Mouse (Mus musculus) testis, postnatal 14 days (tissue): ENCODE measurements at regions not wholly inside any gene's neighbourhood (a gene's known extent, or its start where the extent isn't known, plus 50 kb on each side); places are given as distances from the start of the nearest gene placed in this dataset.
A peak's percentile ranks its signal among the peaks of the same experiment; 100 is the strongest.

Source experiments
- DNase-seq: peaks from one replicate; pipeline ENCODE4 v3.0.0; 2021; ENCODE audit warnings: low spot score

DNA sequence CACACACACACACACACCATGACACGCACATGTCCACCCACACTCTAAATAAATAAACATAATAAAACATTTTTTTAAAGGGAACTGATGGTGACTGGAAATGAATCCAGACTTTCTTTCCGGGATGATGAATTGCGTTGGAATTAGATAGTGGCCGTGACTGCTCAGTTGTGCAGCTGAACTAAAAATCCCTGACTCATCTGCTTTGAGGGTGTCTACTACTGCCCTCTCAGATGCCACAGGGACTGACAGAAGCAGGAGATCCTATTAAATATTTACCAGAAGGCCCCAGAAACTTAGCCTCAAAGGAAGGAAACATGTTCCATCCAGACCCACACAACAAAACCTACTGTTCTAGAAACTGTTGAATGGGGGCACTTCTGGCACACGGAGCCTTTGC is 65.7 kb downstream of the Polr2m start:
- DNase-seq = no peak

DNA sequence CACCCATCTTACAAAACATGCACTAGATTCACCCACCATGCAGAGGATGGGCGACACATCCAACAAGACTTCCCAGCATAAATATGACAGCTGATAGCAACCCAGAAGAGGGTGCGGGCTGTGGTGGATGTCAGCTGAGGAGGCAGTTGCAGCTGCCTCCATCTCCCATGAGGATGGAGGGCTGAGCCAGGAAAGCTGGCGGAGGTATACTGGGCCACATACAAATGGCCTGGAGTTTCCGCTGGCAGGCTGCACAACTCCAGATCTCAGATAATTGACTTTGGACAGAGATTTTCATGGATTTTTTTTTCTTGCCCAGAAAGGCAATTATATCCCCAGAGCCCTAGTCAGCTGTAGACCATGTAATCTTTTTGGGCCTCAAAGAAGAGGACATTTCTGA is 67.2 kb downstream of the Polr2m start:
- no peak for DNase-seq

DNA sequence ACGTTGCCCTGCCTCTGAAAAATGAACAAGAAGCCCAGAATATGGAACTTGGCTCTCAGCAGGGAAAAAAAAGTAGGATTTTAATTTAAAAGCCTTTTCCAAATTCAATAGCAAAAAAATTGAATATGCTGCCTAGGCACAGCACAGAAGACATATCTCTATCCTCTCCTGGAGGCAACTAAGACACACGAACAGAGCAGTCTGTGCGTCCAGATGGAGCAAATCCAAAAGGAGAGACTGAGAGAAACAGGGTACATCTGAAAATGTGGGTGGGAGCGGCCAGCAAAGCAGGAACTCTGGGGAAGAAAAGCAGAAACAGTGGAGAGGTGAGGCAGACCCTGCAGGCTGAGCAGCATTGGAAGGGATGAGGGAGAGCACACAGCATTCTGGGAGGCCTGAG is 68.5 kb downstream of the Polr2m start:
- DNase-seq = no peak

DNA sequence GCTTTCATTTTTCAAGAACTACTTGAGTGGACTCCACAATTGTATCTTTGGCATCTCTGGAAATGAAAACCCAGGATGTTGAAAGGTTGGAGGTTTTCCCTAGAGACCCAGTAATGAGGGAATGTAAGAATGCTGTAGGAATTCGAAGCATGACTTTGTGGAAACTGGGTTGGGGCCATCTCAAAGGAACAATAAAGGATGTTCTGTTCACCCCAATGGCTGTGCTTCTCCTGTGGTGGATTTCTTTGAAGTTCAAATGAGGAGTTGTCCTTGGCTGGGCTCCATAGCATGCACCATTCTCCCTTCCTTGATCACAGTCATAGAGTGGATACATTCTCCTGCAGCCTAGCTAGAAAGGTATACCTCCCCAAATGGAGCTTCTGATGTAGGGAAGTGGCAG is 74.6 kb downstream of the Polr2m start:
- DNase-seq = no peak

DNA sequence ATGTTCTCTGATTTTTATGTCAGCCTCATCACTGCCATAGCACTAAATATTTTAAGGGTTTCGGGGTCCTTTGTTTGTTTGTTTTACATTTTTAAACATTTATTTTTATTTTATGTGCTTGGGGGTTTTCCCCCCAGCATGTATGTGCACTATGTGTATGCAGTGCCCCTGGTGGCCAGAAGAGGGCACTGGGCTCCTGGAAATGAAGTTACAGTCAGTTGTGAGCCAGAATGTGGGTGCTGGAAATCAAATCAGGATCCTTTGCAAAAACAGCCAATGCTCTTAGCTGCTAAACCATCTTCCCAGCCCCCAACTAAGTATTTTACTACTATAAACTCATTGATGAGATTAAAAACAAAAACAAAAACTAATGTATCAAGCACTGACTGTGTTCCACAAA is 75.8 kb downstream of the Polr2m start:
- DNase-seq = no peak

DNA sequence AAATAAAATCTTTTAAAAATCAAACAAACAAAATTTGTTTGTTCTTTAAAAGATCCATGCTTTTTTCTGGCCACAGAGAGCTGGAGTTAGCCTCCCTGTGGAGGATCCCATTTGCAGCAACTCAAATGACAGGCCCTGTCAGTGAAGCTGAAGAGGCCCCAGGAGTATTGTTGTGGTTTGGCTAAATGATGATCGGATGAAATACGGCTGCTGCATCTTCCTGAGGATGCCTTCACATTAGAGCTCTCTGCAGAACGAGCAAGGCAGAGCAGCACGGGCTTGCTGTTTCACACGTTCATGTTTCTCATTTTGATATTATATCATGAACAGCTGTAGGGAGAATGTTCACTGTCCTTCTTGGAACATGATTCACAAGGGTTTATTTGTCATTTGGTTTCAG is 76.8 kb downstream of the Polr2m start:
- no peak for DNase-seq

DNA sequence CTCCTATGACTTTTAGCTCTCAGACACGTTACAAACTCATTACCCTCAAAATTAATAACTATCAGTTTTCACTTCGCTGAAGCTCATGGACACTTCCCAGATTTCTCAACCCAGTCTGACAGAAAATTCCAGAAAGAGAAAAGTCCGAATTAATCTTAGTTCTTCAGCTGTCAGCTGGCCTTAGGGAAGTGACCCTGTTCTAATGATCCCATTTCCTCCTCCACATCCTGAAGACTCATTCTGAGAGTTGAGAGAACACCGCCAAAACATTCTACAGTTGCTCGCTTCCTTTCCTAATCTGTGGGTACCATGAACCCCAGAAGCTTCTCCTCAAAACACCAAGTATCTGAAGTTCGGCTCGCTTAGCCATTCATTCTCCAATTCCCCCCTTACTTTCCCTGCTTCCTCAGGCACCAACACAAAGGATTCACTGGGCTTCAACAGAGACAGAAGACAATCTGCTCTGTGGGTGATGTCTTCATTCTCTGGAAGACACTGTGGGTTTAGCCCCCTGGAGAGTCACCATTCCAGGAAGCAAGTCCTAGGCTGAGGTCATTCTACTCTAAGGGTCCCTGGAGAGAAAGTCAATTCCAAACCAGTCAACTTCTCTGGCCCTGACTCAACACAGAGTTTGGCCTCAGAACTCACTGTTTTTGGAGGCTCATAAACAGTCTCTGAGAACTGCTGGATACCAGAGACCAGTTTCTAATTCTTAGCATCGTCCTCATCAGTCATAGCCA is 81.2 kb downstream of the Polr2m start:
- DNase-seq = no peak

DNA sequence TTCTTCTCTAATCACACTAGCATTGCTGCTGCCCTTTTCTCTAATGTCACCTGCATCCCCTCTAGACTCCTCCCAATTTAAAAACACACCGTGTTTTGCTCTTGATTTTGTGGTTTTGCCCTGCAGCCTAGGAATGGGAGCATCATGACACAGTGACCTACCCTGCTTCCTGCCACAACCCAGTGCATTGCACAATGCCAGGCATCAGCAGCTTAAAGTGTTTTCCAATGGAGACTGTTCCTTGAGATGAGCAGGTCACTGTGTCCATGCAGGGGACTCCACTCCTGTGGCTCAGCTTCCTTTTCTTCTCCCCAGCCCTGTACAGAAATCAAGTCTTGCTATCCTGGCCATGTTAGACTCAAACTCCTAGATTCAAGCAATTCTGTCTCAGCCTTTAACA is 84.1 kb downstream of the Polr2m start:
- DNase-seq = no peak

DNA sequence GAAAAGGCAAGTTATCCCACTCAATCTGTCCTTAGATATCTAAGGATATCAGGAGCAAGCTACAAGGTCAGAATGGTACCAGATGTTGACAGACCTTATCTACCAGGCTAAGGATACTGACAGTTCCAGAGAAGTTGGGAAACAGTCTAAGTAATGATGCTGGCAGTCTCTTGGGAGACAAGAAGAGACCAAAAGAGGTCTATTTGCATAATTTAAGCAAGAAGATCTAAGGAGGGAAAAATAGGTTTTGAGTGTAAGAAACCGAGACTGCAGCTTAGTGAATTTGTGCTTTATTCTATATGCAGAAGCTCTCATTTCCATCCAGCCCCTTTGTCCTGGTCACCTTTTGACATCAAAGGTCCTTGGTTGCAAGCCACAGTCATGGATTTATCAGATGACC is 86.4 kb downstream of the Polr2m start:
- DNase-seq = no peak

DNA sequence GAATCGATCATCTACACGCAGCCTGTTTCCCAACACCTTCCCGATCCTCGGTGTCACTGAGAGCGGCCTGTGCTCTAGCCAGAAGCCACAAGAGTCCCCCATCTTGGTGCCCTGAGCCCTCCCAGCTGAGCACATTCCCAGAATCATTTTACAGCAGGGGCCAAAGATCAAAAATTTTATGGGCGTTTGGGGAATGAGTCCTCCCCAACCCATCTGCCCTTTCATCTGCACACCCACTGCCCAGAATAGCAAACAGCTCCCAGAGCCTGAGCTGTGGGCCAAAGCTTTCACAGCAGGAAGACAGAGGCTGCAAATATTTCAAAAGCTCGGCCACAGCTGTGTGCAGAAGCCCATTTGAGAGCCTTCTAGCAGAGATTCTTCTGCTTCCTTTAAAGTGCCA is 89.0 kb downstream of the Polr2m start:
- DNase-seq = no peak

DNA sequence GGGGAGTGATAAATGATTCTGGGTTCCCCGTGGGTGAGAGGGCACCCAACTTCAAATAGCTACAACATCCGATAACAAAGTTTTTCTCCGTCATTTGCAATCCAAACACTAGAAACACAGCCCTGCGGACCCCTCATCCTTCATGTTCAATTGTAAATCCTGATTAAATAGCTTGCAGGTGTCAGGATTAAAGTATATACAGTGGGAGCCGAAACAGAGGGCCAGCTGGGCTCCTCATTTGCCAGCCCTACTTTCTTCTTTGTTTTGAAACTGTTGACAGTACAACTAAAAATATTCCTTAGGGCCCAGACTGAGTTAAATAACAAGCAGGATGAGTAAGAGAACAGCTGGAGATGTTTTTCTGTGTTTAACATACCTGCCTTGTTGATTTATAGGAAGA is 95.5 kb downstream of the Polr2m start:
- no peak for DNase-seq

DNA sequence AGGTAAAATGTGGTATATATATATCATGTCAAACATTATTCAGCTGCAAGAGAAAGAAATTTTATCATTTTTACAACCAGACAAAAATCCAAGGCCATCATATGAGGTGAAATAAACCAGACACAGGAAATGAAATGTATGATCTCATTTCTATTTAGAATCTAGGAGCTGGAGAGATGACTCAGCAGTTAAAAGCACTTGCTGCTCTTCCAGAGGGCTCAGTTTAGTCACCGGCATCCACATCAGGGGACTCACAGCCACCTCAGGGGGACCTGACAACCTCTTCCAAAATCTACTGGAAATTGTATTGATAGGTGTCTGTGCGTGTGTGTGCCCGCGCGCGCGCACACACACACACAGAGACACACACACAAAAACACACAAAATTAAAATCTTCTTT is 98.3 kb downstream of the Polr2m start:
- DNase-seq = no peak

DNA sequence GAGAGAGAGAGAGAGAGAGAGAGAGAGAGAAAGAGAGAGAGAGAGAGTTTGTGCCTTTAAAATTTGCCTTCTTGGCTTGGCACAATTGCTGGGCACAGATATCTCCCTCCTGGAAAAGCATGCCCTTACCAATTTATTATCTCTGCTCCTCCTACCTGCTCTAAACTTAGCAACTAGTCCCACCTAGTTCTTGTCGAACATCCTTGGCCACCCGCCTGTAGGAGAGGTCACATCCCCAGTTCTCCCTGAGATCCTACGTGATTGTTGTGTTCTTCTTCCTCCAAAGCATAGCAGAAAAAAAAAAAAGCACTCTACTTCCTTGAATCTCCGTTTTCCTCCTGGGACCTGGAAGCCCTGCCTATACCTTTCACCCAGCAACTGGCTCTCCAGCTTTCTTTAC is 101.8 kb downstream of the Polr2m start:
- no peak for DNase-seq

DNA sequence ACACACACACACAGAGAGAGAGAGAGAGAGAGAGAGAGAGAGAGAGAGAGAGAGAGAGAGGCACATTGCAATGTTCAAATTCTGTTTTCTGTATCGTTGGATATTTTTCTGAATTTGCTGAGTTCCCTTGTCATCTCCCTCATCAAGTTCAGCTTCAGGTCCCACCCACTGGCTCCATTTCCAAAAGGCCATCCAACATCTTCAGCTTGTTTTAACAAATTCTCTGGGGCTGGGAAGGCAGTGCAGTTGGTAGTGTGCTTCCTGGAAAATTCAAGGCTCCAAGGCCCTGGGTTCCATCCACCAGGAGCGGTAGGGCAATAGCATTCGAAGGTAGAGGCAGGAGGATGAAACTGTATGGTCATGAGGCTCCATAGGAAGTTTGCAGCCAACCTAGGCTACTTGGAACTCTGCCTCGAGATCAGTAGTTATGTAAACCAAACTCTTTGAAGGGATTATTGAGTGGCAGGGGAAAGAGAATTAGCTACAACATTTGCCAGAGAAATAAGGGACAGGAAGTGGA is 105.9 kb downstream of the Polr2m start:
- no peak for DNase-seq

DNA sequence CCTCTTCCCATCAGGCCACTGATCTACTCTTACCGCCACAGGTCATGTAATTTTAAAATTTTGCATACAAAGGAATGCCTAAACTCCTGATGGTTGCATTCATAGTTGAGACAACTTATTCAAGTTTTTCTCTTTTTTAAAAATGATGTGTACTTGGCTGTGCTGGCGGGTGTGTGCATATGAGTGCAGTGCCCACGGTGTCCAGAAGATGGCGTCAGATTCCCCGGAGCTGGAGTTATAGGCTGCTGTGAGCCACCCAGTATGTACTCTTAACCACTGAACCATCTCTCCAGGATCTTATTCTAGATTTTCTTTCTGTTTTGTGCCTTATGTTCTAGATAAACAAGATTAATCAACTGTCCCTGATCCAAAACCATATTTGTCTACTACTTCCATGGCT is 116.0 kb downstream of the Polr2m start:
- no peak for DNase-seq

DNA sequence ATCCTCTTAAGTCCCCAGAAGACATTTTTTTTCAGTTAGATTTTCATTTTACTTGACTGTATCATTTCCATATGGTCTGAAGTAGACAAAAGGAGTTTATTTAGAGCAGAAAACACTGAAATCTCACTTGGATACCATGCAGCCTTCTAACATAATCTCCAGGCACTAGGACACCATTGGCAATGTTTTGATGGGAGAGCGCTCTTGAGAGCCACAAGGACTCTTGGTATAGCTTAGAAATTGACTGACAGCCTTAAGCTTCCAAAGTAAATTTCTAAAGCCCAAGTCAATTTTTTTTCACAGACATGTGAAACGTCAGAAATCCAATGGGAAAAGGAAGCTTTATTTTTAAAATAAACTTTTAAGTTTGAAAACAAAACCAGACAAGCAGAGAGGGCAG is 116.5 kb downstream of the Polr2m start:
- DNase-seq = no peak

DNA sequence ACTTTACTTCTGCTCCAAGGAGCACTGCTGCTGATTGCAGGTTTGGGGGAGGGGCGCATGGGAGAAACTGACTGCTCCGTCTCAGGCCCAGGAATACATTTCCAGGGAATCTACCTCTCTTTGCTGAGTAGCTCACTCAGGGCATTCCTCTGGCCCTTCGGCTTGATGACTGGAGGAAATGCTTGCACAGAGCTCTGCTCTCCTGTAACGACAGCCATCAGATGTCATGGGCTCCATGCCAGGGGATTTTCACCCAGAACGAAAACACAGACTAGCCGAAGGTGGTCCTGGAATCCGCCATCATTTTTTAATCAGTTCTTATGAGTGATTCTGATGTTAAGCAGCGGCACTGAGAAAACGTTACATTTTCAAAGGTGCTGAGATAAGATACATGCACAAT is 119.2 kb downstream of the Polr2m start:
- no peak for DNase-seq

DNA sequence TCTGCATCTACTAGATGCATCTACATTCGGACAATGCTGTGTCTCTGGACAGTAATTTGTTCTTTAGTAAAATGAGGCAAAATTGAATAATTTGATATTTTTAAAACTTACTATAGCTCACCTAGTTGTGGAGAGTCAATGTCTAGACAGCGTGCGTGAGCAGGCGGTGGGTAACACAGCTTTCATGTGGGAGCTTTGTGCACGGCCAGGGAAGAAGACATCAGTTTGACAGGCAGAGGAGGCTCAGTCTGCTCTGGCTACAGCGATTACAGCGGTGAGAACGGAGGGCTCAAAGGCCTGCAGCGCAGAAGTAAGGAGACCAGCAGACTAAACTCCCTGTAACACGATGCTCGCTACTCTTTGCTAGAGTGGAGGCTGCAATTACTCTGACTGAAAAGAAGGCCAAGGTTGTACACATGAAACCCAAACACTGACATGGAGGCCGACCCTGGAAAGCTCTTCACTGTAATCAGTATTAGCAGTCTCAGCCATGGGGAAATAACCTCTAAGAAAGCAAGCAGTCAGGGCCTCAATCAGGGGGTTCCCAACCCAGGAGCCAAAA is 120.5 kb downstream of the Polr2m start:
- no peak for DNase-seq

DNA sequence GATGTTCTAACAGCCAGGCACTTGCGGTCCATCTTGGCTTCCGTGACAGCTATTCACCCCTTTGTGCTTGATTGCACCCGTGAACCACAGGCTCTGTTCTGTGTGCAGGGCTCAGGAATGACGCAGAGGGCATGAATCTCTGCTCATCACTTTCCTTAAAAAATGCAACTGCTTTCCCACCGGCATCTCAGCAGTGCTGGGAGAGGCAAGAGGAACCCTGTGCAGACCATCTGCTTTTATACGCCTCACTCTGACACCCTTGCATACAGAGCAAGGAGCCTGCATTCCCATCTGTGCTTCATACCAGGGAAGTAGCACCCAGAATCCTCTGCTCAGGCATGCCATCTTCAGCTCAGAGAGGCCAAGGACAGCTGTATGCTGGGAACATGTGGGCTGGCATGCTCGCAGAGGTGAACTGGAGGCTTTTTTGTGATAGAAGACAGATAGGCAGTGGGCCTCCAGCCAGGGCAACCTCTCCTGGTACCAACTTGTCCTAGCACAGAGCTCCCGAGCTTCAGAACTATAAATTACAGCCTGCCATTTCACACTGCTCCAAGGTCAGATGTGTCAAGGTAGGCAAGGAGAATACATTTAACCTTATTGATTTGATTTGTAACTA is 121.6 kb downstream of the Polr2m start:
- DNase-seq = peak; percentile 17

DNA sequence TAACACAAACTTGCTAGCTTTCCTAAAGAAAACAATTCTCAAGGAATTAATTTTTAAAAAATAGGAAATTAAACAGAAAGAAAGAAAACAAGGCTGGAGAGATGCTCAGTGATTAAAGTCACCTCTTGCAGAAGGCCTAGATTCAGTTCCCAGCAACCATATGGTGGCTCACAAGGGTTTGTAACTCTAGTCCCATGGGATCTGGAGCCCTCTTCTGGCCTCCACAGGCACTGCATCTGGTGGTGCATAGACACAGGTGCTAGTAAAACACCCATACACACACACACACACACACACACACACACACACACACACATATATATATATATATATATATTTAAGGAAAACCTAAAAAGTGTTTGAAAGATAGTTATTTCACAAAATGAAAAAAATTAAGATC is 123.3 kb downstream of the Polr2m start:
- no peak for DNase-seq

DNA sequence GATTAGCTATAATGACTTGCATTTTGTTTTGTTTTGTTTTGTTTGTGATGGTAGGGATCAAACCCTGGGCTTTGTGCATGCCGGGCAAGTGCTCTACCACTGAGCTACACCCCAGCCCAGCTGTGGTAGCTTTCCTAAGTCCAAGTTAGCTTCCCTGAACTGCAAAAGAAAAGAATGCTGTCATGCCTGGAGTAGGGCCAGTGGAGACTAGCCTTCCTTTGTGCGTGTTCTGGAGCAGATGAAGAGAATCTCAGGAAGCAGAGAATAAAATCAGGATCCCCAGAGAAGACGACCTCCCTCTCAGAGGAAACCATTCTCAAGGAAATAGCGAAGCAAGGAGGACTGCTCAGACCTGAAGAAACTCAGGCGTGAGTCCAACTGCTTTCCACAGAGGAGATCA is 123.8 kb downstream of the Polr2m start:
- DNase-seq = no peak

DNA sequence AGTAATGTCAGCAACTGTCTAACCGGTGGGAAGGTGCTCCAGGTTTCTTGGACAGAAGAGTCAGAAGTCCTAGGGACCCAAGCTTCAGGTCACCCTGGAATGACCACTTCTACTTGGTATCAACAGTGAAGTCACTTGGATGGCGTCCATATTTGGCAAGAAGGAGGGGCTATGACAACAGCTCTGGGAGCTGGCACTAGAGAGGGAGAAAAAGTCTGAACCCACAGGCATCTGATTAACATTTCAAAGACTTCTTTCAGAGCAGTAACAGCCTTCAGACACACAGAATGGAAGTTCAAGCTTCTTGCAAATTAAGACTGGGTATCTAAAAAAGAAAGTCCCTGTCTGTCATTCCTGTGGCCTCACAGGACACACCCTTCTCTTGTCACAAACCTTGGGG is 124.4 kb downstream of the Polr2m start:
- DNase-seq = no peak

DNA sequence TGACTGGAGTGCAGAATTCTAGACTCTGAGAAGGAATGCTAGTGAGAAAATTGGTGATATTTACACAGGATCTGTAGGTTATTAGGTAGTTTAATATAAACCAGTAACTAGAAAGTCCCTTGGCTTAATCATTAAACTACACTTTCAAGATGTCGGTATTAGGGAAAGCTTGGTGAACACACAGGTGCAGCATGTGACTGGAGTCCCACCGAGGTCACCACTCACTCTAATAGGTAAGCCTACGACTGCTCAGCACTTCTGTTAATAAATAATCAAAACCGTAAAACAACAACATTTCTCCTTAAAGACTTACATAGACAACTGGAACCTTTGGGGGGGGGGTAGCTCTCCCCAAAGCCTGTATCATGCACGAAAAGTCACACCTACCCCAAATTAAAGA is 125.1 kb downstream of the Polr2m start:
- DNase-seq = no peak

DNA sequence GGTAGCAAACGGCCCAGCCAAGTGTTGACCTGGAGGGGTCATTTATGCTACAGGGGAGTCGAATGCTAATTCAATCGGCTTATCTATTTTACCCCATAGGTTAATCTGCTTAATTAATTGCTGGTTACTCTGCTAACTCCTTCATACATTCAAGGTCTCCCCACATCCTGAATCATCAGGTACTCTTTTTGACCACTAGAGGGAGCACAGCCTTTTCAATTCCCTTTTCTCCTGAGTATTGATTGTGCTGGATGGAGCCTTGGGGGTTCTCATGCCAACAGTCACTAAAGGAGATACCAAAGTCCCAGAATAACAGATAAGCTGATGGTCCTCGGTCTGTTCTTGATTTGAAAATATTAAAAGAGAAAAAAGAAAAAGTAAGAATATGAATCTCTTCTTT is 126.8 kb downstream of the Polr2m start:
- DNase-seq = no peak
